Mouse (Mus musculus) MEL (cell line): ENCODE data around the gene Krt15. TPM values are rescaled to one million over a fixed set of nuclear protein-coding genes. Genes with fewer than 3 reads are reported as not detected.

Experiments
- DNase-seq: peaks from one replicate; pipeline ENCODE4 v3.0.0; 2011; ENCODE audit warnings: low read depth, low spot score
- H3K27ac ChIP-seq: 2 replicates; pipeline ENCODE4 v1.5.1; 2012; ENCODE audit warnings: low read depth, mild to moderate bottlenecking, control low read depth, low read length, moderate library complexity; ENCODE audit not compliant: control insufficient read depth
- H3K27me3 ChIP-seq, 2 experiments: fragments of 150-350 bp in 1 of 2; sonication (generic) in 1 of 2; 2 replicates each; pipeline ENCODE4 v1.6.1; 2012; ENCODE audit warnings: low read length in 2 of 2, mild to moderate bottlenecking in 2 of 2, improper control_type of control experiment in 1 of 2, moderate library complexity in 1 of 2; ENCODE audit not compliant: insufficient read depth in 2 of 2, control insufficient read depth in 1 of 2
- H3K36me3 ChIP-seq, 2 experiments: 2 replicates each; pipeline ENCODE4 v1.6.1; 2012 to 2014; ENCODE audit warnings: low read length in 2 of 2, improper control_type of control experiment in 1 of 2, inconsistent platforms in 1 of 2, mild to moderate bottlenecking in 1 of 2; ENCODE audit not compliant: insufficient read depth in 2 of 2, control insufficient read depth in 1 of 2
- H3K4me1 ChIP-seq, 2 experiments: fragments of 150-350 bp in 1 of 2; sonication (generic) in 1 of 2; 2 replicates each; pipeline ENCODE4 v1.6.1; 2012; ENCODE audit warnings: low read length in 2 of 2, improper control_type of control experiment in 1 of 2, mild to moderate bottlenecking in 1 of 2; ENCODE audit not compliant: insufficient read depth in 2 of 2, control insufficient read depth in 1 of 2
- H3K4me3 ChIP-seq, 2 experiments: fragments of 150-350 bp in 1 of 2; sonication (generic) in 1 of 2; 2 replicates each; pipeline ENCODE4 v1.5.1; 2012; ENCODE audit warnings: low read depth in 2 of 2, low read length in 2 of 2, mild to moderate bottlenecking in 2 of 2, moderate library complexity in 2 of 2, control low read depth in 1 of 2, improper control_type of control experiment in 1 of 2; ENCODE audit not compliant: control insufficient read depth in 1 of 2, insufficient read depth in 1 of 2
- H3K79me2 ChIP-seq: 2 replicates; pipeline ENCODE4 v1.6.1; 2012; ENCODE audit warnings: mild to moderate bottlenecking, low read length, moderate library complexity; ENCODE audit not compliant: control insufficient read depth, poor library complexity, insufficient read depth
- H3K9ac ChIP-seq: 2 replicates; pipeline ENCODE4 v1.6.1; 2012; ENCODE audit warnings: low read depth, mild to moderate bottlenecking, control low read depth, low read length, moderate library complexity; ENCODE audit not compliant: control insufficient read depth, poor library complexity, severe bottlenecking
- H3K9me3 ChIP-seq: fragments of 150-350 bp; sonication (generic); replicated peaks from 2 replicates; pipeline ENCODE4 v1.6.1; 2012; ENCODE audit warnings: mild to moderate bottlenecking, low read length, improper control_type of control experiment, moderate library complexity; ENCODE audit not compliant: insufficient read depth
- CHD1 ChIP-seq: IDR thresholded peaks from 2 replicates; pipeline ENCODE4 v1.6.1; 2012; ENCODE audit warnings: low read depth, mild to moderate bottlenecking, inconsistent platforms, low read length, improper control_type of control experiment
- CHD2 ChIP-seq: IDR thresholded peaks from 2 replicates; pipeline ENCODE4 v1.6.1; 2011; ENCODE audit warnings: low read length, improper control_type of control experiment
- E2F4 ChIP-seq: IDR thresholded peaks from 2 replicates; pipeline ENCODE4 v1.6.1; 2011; ENCODE audit warnings: low read depth, low read length, improper control_type of control experiment, borderline replicate concordance
- EP300 ChIP-seq, 2 experiments: IDR thresholded peaks; 2 replicates each; pipeline ENCODE4 v1.6.1; 2011; ENCODE audit warnings: improper control_type of control experiment in 2 of 2, low read length in 2 of 2, low read depth in 1 of 2, mild to moderate bottlenecking in 1 of 2
- GABPA ChIP-seq: IDR thresholded peaks from 2 replicates; pipeline ENCODE4 v1.6.1; 2012; ENCODE audit warnings: low read depth, mild to moderate bottlenecking, inconsistent platforms, low read length, improper control_type of control experiment, moderate library complexity
- JUND ChIP-seq: IDR thresholded peaks from 2 replicates; pipeline ENCODE4 v1.6.1; 2011; ENCODE audit warnings: low read depth, mild to moderate bottlenecking, improper control_type of control experiment, low read length
- KAT2A ChIP-seq: conservative IDR thresholded peaks from 2 replicates; pipeline ENCODE4 v1.6.1; 2012; ENCODE audit warnings: low read depth, low read length, improper control_type of control experiment, inconsistent platforms
- MEF2A ChIP-seq: IDR thresholded peaks from 2 replicates; pipeline ENCODE4 v1.6.1; 2014; ENCODE audit warnings: low read depth, mild to moderate bottlenecking, inconsistent platforms, low read length, improper control_type of control experiment; ENCODE audit not compliant: poor library complexity, insufficient replicate concordance, severe bottlenecking; ENCODE audit errors: extremely low read depth
- MXI1 ChIP-seq: IDR thresholded peaks from 2 replicates; pipeline ENCODE4 v1.6.1; 2011; ENCODE audit warnings: mild to moderate bottlenecking, low read depth, low read length, improper control_type of control experiment
- NRF1 ChIP-seq: IDR thresholded peaks from 2 replicates; pipeline ENCODE4 v1.6.1; 2014; ENCODE audit warnings: low read depth, mild to moderate bottlenecking, inconsistent platforms, low read length, improper control_type of control experiment, moderate library complexity; ENCODE audit not compliant: poor library complexity, insufficient read depth, severe bottlenecking
- POLR2A ChIP-seq, 2 experiments: IDR thresholded peaks; 2 replicates each; pipeline ENCODE4 v1.6.1; 2011 to 2012; ENCODE audit warnings: low read length in 2 of 2, mild to moderate bottlenecking in 2 of 2, control low read depth in 1 of 2, improper control_type of control experiment in 1 of 2, low read depth in 1 of 2, moderate library complexity in 1 of 2; ENCODE audit not compliant: control insufficient read depth in 1 of 2, insufficient read depth in 1 of 2, poor library complexity in 1 of 2
- POLR2AphosphoS2 ChIP-seq: IDR thresholded peaks from 2 replicates; pipeline ENCODE4 v1.6.1; 2011; ENCODE audit warnings: low read length, improper control_type of control experiment
- RCOR1 ChIP-seq: IDR thresholded peaks from 2 replicates; pipeline ENCODE4 v1.6.1; 2012; ENCODE audit warnings: low read depth, mild to moderate bottlenecking, inconsistent platforms, low read length, improper control_type of control experiment
- TAL1 ChIP-seq: IDR thresholded peaks from 2 replicates; pipeline ENCODE4 v1.6.1; 2012; ENCODE audit warnings: mild to moderate bottlenecking, inconsistent platforms, low read length, moderate library complexity, mixed read lengths
- TBP ChIP-seq: IDR thresholded peaks from 2 replicates; pipeline ENCODE4 v1.8.0; 2011; ENCODE audit warnings: low read depth, low read length, improper control_type of control experiment
- USF2 ChIP-seq, 2 experiments: IDR thresholded peaks; 2 replicates each; pipeline ENCODE4 v1.6.1; 2011 to 2012; ENCODE audit warnings: improper control_type of control experiment in 2 of 2, low read length in 2 of 2, borderline replicate concordance in 1 of 2, inconsistent platforms in 1 of 2, low read depth in 1 of 2, mild to moderate bottlenecking in 1 of 2; ENCODE audit not compliant: insufficient read depth in 1 of 2
- ZKSCAN1 ChIP-seq: IDR thresholded peaks from 2 replicates; pipeline ENCODE4 v1.6.1; 2012; ENCODE audit warnings: low read depth, mild to moderate bottlenecking, inconsistent platforms, low read length, improper control_type of control experiment, moderate library complexity
- ZMIZ1 ChIP-seq: IDR thresholded peaks from 2 replicates; pipeline ENCODE4 v1.6.1; 2012; ENCODE audit warnings: low read depth, mild to moderate bottlenecking, inconsistent platforms, low read length, improper control_type of control experiment, moderate library complexity
- polyA plus RNA-seq, 2 experiments: library from polyadenylated mRNA; stranded (reverse) in 1 of 2; unstranded in 1 of 2; fragments of >175 nt in 1 of 2; fragments of >200 nt in 1 of 2; gene quantifications; 2 replicates each; pipeline versions ENCODE4 v1.2.1 to v1.2.4; 2012; ENCODE audit warnings: low replicate concordance in 2 of 2, low read depth in 1 of 2; ENCODE audit not compliant: insufficient read length in 2 of 2, insufficient read depth in 1 of 2, missing spikeins in 1 of 2
- total RNA-seq: library from RNA; depleted of rRNA; stranded (reverse); fragments of 300-350 nt; gene quantifications from 2 replicates; pipeline ENCODE4 v1.2.3, GENCODE M21; 2012

Krt15 gene
- total and polyA plus RNA-seq, 3 experiments: not detected

- H3K27me3 ChIP-seq: no peaks in the 10 kb centered on the region
- DNase-seq: no peak
- H3K9me3 ChIP-seq: no peaks in the 10 kb centered on the region
- no peaks in the 10 kb centered on the region for H3K36me3 ChIP-seq
- no peaks in the 10 kb centered on the region for H3K79me2 ChIP-seq
- H3K9ac ChIP-seq: no peak overlapping the region
- TF ChIP-seq MXI1: no peak
- no peak for TF ChIP-seq RCOR1
- TF ChIP-seq ZKSCAN1: no peak
- TF ChIP-seq POLR2AphosphoS2: no peak
- no peak for TF ChIP-seq E2F4
- no peak for TF ChIP-seq NRF1
- no peak for TF ChIP-seq MEF2A
- no peak for TF ChIP-seq CHD2
- TF ChIP-seq POLR2A (IDR thresholded peaks at IDR 0.05; ENCODE audit: control insufficient read depth in 1 of 2, insufficient read depth in 1 of 2, low read depth in 1 of 2, low read length in 2 of 2, poor library complexity in 1 of 2): no peak
- no peak for TF ChIP-seq EP300 (IDR thresholded peaks at IDR 0.05; ENCODE audit: low read depth in 1 of 2, low read length in 2 of 2)
- no peak for TF ChIP-seq CHD1
- TF ChIP-seq GABPA: no peak
- TF ChIP-seq ZMIZ1: no peak
- TF ChIP-seq KAT2A: no peak
- no peak for TF ChIP-seq TAL1
- no peak overlapping the region for H3K4me3 ChIP-seq
- no peak overlapping the region for H3K27ac ChIP-seq
- no peaks in the 10 kb centered on the region for H3K4me1 ChIP-seq
Measured at GRCm38 (mm10) chr11:100147566-100148353, 12.0 kb upstream of the Krt15 start.

- no peak for TF ChIP-seq TBP
- no peak for TF ChIP-seq MXI1
- no peak for TF ChIP-seq JUND
- TF ChIP-seq GABPA: no peak
- no peak for TF ChIP-seq USF2 (IDR thresholded peaks at IDR 0.05; ENCODE audit: borderline replicate concordance in 1 of 2, insufficient read depth in 1 of 2, low read depth in 1 of 2, low read length in 2 of 2)
- H3K4me1 ChIP-seq: no peaks in the 10 kb centered on the region
- H3K27ac ChIP-seq: no peak overlapping the region
- H3K27me3 ChIP-seq: no peaks in the 10 kb centered on the region
- no peak for DNase-seq
- H3K36me3 ChIP-seq: no peaks in the 10 kb centered on the region
- H3K79me2 ChIP-seq: no peaks in the 10 kb centered on the region
- no peaks in the 10 kb centered on the region for H3K9me3 ChIP-seq
- no peak overlapping the region for H3K4me3 ChIP-seq
- H3K9ac ChIP-seq: no peak overlapping the region
Measured at GRCm38 (mm10) chr11:100145858-100146560, 10.3 kb upstream of the Krt15 start.
